Mouse (Mus musculus) spleen, adult 10 weeks (tissue): ENCODE results near the gene Cck. TPM values are rescaled to one million over a fixed set of nuclear protein-coding genes. Genes with fewer than 3 reads are reported as not detected.

Source experiments
- polyA plus RNA-seq: library from polyadenylated mRNA; stranded (reverse); fragments of 350-450 nt; fragmentation: Illumina TruSeq; extraction: RNeasy Lipid Tissue Mini Kit (QIAGEN cat#74804); gene quantifications from one replicate; pipeline ENCODE4 v1.2.3, GENCODE M21; 2015; ENCODE audit warnings: low replicate concordance; ENCODE audit not compliant: insufficient read depth

Gene Cck
- not detected for polyA plus RNA-seq

DNA sequence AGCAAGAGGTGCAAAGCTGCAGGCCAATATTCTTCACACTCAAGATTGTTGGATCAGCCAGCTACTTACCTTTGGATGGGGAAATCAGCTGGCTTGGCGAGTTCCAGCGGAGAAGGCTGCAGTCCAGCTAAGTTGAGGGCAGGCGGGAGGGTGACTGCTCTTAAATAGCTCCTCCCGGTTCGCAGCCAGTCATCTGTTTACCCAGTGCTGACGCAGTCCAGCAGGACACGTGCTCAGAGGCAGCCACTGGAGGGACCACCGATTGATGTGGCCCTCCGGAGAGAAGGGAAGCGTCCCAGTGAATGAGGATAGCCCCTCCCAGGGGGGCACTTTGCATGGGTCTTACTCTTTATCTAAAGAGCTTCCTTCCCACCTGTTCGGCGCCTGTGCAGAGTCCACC is at the start of gene Cck:
Gene Cck (minus strand): TSS at position 166 of the 400 bp plus-strand sequence.

Other genes with a start within 250 kb of the Cck start
- gene Ulk4, start 218.5 kb downstream of the Cck start, polyA plus RNA-seq, result 0.29 TPM
- 28.6 TPM for gene Trak1, start 198.2 kb downstream of the Cck start, polyA plus RNA-seq
- not detected for gene Lyzl4, start 146.4 kb upstream of the Cck start, polyA plus RNA-seq
- 10.0 TPM for gene Vipr1, start 147.0 kb upstream of the Cck start, polyA plus RNA-seq
- 7.6 TPM for gene Sec22c, start 209.8 kb upstream of the Cck start, polyA plus RNA-seq
- 26.5 TPM for gene Ss18l2, start 214.6 kb upstream of the Cck start, polyA plus RNA-seq
- gene Nktr, start 223.5 kb upstream of the Cck start, polyA plus RNA-seq, result 206 TPM